Mouse (Mus musculus): ENCODE results near the gene Sbk2.
A peak's percentile ranks its signal among the peaks of the same experiment; 100 is the strongest.
"Not testable (repeated sequence)": the region's sequence is repeated elsewhere in the genome, so short reads cannot be mapped to it uniquely, and the experiment has no call there.

Gene Sbk2

GRCm38 (mm10) chr7:4964272-4964671 is at the start of gene Sbk2:
Gene Sbk2 (minus strand): TSS chr7:4964406.
- peak; percentile 76 for DNase-seq

DNA sequence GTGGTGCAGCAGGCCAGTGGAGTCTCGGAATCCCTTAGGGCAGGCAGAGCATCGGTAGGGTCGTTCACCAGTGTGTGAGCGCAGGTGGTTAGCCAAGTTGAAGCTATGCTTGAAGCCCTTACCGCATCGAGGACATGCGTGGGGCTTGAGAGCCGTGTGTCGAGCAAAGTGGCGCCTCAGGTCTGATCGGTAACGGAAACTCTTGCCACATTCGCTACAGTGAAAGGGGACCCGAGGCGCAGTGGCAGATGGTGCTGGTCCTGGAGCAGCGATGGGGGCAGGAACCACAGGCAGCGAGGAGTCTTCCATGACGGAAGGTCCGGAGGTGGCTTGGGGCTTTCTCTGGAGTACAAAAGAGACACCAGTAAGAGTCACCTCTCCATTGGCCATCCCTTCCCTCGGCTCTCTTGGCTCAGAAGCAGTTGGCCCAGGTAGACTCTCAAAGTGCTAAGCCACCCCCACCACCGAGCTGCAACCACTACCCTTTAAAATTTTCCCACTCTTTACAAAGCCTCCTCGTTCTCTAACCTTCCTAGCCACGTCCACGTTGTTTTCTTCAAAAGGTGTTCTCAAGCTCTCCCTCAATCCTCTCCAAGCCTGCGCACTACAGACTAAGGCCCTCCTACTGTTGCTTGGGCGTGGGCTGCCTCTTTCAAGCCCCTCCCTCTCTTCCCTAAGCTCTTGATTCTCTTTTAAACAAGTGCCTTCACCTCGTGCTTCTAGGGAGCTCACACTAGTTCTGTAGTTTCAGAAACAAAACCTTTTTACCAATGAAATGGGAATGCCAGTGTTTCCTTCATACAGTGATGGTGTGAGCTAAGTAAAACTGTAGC is 48.7 kb upstream of the Sbk2 start:
- no peak for DNase-seq

- DNase-seq, result no peak
Measured at GRCm38 (mm10) chr7:5008229-5008628, 44.0 kb upstream of the Sbk2 start.

DNA sequence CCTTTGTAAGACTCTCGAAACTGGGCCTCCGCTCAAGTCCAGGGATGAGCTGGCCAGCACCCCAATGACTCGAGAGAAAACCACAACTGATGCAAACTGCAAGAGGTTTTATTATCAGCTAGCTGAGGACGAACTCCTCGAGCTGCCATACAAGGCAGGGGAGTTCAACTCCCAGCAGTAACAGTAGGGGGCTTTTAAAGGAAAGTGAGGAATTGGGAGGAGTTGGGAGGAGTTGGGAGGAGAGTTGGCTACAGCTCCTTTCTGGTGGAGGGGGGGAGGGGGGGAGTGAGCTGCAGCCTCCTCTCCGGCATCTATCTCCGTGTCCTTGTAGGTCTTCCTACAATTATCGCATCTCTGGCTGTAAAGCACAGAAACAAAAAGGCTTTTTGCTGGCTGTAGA is 38.7 kb upstream of the Sbk2 start:
- not testable (repeated sequence) for DNase-seq

GRCm38 (mm10) chr7:4999876-5000275 is 35.7 kb upstream of the Sbk2 start:
- no peak for DNase-seq

GRCm38 (mm10) chr7:4996934-4997333 is 32.7 kb upstream of the Sbk2 start:
- DNase-seq, result no peak

DNA sequence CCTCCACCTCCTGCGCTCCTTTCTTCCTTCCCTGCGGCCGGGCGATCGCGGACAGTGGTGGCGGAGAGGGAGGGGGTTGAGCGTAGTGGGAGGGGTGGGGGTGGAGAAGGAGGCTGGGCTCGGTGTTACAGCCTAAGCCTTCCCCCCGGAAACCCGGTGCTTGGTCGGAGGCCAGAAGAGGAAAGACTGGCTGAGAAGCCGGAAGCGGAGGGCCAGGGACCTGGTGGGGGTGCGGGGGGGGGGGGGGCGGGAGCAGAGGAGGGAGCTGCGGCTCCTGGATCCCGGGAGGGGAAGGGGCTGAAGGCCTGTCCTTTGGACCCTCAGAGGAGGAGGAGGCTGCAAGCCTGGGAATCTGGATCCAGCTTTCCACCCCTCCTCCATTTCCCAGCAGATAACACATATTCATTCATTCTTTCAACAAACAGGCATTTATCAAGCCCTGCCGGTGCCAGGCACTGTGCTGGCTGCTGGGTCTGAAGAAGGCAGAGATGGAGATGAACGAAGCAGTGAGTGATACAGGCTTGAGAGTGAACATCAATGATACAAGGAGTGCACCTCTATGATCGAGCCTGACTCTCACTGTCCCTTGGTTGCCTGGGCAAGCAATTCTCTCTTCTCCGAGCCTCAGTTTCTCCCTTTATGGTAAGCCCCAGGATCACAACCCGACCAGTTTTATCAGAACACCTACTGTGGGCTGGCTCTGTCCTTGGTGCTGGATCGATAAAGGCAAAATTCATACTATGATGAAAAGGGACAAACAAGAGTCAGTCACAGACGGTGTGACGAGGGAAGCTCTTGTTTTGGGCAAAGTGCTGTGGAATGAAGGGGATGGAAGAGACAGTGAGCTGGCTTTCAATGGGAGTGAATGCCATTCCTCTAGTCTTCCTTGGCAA is 32.0 kb upstream of the Sbk2 start, which contains the start of gene Zfp579:
Zfp579 (minus strand) TSS at position 156 of the 893 bp plus-strand sequence.
- peak; percentile 93 for DNase-seq

DNA sequence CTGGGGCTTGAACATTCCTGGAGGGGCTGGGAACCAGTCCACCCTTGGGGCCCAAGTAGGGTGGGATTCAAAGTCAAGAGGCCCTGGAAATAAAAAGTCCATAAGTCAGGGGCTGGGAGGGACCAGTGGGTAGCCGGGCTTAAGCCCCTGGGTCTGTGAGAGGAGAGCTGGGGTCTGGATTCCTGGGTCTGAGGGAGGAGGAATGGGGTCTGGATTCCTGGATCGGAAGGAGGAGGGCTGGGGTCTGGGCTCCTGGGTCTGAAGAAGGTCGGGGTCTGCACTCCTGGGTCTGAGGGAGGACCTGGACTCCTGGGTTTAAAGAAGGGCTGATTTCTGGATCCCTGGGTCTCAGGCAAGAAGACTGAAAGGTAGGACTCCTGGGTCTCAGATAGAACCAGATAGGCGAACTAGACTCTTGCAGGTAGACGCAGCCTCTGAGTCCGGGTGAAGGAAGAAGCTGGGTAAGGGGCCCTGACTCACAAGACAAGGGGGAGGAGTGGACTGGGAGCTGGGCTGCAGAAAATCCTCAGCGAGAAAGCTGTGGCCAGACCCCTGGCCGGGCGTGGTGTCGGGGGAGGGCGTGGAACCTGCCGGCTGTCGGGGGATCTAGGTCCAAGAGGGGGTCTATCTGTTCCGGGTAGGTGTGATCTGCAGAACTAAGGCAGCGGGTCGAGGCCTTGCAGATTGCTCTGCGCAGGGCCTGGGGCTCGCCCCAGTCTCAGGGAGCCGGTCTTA is 31.2 kb upstream of the Sbk2 start:
- DNase-seq, result no peak

DNA sequence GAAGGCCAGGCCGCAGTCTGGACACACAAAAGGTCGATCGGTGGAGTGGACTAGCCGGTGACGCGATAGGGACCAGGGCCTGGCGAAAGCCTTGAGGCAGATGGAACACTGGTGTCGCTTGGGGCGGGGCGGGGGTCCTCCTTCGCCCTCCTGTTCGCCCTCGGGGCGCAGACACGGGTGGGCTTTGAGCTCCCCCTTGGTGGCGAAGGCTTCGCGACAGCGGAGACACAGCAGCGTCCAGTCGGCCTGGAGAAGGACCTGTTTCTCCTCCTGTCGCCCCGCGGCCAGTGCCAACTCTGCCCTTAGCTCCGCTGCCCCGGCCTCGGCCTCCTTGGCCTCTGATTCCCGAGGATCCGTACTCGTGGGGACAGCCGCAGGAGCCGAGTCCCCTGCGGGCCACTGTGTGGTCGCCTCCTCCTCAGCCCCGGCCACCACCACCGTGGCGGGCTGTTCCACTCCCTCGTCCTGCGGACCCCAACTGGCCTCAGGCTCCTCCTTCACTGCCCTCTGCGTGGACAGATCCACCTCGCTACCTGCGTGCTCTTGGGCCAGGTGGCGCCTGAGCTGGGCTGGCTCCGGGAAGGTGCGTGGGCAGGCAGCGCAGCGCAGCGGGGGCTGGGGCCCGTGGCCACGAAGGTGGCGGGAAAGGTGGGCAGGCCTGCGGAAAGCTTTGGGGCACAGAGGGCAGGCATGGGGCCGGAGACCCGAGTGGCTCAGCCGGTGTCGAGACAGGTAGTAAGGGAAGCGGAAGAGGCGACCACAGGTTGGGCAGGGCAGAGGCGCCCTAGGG is 30.0 kb upstream of the Sbk2 start:
- no peak for DNase-seq

- no peak for DNase-seq
Measured at GRCm38 (mm10) chr7:4993347-4993998, 29.3 kb upstream of the Sbk2 start.

DNA sequence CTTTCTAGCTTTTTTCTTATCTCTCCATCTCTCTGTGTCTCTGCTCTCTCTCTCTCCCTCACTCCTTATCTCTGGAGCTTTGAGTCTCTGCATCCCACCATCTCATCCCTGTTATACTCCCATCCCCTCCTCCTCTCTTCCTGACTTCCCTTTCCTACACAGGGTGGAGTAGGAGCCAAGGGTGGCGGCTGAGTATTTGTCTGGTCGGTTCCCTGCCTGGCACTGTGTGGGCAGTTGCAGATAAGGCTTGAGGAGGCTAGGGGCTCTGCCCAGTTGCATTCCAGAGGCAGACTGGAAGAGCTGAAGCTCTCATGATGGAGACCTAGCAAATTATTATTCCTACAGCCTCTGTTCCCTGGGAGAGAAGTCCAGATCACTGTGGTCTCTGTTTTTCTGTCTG is 24.0 kb upstream of the Sbk2 start:
- no peak for DNase-seq

GRCm38 (mm10) chr7:4976832-4977231 is 12.6 kb upstream of the Sbk2 start:
- DNase-seq, result no peak

DNA sequence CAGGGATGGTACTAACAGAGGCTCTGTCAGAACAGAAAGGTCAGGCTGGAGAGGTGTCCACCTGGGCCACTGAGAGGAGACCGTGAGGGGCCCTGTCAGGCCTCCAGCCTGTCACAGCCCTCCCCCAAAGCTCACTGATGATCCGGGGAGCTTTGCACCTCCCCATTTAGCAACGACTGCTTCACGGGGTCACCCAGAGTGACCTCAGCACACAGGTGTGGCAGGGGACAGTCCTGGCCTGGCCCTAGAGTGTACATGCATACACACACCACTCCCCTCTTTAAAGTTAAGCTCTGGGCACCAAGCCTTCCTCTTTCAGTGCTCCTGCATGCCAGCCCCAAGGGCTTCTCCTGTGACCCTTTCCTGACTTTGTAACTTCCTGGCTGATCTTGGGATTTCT is 11.2 kb upstream of the Sbk2 start:
- no peak for DNase-seq

- no peak for DNase-seq
Measured at GRCm38 (mm10) chr7:4972321-4973047, 8.3 kb upstream of the Sbk2 start.

DNA sequence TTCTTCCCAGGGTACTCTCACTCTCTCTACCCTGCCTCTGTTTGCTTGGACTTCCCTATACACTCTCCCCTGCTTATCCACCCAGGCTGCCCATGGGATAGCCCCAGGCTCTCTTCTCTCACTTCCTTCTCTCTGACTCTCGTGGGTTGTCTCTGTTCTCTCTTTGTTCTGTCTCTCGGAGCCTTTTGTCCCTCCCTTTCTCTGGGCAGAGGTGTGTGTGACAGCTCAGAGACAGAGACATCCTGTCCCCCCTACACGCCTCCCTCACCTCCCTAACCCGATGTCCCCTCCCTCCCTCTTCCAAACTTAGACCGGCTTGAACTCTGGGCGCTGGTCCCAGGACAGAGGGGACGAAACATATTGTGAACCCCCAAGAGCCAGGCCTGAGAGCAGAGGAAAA is 7.5 kb upstream of the Sbk2 start:
- no peak for DNase-seq

DNA sequence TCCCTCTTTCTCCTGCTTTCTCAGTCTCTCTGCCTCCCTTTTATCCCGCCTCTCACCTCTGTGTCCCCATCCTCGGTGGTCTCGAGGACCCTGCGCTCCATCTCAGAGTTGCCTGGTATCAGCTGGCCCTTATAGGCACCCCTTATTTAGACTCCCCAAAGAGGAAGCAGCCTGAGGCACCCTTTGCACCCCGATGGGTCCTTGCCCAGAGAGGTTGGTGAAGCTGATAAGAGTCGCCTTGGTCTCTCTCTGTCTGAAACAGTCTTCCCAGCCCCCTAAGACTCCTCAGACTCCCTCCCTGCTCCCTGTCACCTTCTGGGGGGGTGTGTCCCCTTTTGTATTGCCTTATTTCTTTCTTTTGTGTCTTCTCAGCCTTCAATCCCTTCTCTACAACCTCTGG is 6.9 kb upstream of the Sbk2 start, which contains the start of gene Sbk3:
Sbk3 (minus strand) TSS at position 101 of the 400 bp plus-strand sequence.
- DNase-seq, result no peak

DNA sequence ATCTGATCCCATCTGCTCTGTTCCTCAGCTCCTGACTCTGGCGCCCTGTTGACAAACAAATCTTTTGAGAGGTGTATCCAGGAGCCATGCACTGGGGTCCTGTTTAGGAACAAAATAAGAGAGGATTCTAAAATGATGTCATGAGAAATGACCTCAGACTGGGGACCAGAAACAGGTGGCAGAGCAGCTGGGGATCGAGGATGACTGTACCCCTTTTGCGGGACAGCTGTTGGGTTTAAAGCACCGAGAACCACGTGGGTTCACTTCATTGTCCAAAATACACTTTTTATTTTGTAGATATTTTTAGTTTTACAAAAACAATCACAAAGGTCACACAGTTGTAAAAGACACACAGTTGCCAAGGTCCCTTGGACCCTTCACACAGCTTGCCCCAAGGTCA is 782 bp upstream of the Sbk2 start:
- DNase-seq, result no peak

GRCm38 (mm10) chr7:4963527-4963926 is 679 bp downstream of the Sbk2 start:
- DNase-seq, result no peak

- DNase-seq, result no peak
Measured at GRCm38 (mm10) chr7:4957361-4957760, 6.8 kb downstream of the Sbk2 start.

DNA sequence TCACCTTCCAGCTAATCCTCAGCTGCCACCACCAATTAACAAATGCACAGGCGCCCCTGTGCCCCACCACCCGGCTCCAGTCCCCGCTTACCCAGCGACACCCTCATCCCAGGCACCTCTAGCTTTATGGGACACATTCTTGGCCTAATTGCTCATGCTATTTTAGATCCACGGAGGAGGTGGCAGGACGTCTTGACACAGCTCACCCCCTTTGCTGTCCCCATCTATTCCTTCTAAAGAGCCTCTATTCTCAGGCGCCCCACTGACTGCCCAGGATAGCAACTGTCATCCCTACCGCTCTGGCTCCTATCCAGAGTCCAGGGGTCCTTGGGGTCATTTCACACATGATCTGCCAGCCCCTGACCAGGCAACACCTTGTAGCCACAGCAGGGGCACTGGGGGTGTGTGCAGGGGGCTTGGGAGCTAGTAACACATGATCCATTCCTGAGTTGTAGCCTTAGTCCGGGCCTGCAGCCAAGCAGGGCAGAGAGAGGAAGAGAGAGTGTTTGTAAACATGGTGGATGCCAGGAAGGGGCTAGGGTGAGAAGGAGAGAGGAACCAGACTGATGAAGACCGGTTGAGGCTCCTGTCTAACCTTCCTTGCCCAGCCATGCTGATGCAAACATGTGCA is 10.3 kb downstream of the Sbk2 start:
- no peak for DNase-seq

All from right cerebral cortex, postnatal 14 days (tissue).